Mouse (Mus musculus): ENCODE measurements around the gene Tmod1. TPM values are rescaled to one million over a fixed set of nuclear protein-coding genes. Genes with fewer than 3 reads are reported as not detected.

Tmod1 gene
- polyA plus RNA-seq, 1 experiment from 2014 or later, result 11.6 TPM

DNA sequence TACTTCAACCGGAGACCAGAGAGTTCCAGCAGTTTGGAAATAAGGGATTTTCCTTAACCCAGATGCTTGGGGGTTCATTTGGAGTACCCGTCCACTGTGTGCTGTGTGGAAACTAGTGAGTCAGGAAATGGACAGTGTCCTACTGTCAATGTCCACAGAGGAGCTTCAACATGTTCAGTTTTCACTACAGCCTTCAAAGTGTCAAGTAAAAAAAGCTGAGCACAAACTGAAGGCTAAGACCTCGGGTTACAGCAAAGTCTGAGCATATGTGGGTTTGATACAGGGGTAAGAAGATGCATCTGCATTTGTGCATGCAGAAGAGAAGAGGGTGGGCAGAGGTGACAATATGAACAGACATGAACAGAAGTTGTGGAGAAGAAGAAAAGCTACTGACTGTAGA is 82.0 kb downstream of the Tmod1 start:
- no peak for ATAC-seq (ENCODE audit: insufficient number of reproducible peaks, low FRiP score, low TSS enrichment, low read depth)
- Histone ChIP-seq H3K9me3 (no peaks in the 10 kb centered on the region), H3K4me2 (no peak overlapping the region), H3K27me3 (no peaks in the 10 kb centered on the region), H3K9ac (no peak overlapping the region), H3K4me1 (0 out of 2 replicates have a peak, but pooled peaks cover 2% of the 10 kb centered on the region), H3K27ac (no peak overlapping the region), H3K4me3 (no peak overlapping the region), H3K36me3 (peaks cover 93% of the 10 kb centered on the region)
- WGBS, result 79% methylated on average over 3 of the region's 3 CpGs

DNA sequence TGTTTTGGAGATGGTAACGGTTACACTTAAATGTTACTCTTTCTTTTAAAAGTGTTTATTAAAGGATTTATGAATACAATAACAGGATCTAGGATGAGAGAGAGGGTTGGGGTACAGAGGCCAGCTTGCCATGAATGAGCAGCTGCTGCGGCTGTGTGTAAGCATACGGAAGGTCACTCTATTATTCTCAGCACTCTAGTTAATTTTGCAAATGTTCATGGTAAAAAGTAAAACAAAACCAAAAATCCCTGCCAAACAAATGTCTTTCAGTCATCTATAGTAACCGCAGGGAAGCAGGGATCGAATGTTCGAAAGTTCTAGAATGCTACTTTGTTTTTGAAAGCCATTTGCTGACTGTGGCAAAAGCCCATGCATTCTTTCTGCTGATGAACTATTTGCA is 84.6 kb downstream of the Tmod1 start:
- H3K27ac ChIP-seq, result no peak overlapping the region
- no peaks in the 10 kb centered on the region for H3K27me3 ChIP-seq
- no peak overlapping the region for H3K4me2 ChIP-seq
- 0 out of 2 replicates have a peak, but pooled peaks cover 2% of the 10 kb centered on the region for H3K4me1 ChIP-seq
- no peak overlapping the region for H3K9ac ChIP-seq
- H3K9me3 ChIP-seq, result no peaks in the 10 kb centered on the region
- no peak for ATAC-seq (ENCODE audit: insufficient number of reproducible peaks, low FRiP score, low TSS enrichment, low read depth)
- 93% methylated on average over 6 of the region's 6 CpGs for WGBS
- no peak overlapping the region for H3K4me3 ChIP-seq
- peaks cover 85% of the 10 kb centered on the region for H3K36me3 ChIP-seq

DNA sequence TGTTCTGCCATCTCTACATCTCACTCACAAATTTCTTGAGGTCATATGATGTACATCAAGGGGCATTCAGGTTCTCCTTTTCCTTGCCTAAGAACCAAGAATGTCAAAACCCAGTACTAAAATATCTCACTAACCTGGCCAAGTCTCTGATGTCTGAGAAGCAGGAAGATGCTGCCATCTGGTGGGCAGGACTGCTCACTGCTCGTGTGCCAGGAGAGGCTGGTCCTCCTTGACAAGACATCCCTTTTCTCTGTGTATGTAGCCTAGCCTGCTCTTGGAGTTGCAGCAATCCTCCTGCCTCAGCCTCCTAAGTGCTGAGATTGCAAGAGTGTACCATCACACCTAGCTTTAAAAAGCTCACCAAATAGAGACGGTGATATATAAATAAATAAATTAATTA is 87.8 kb downstream of the Tmod1 start:
- peaks cover 80% of the 10 kb centered on the region for H3K36me3 ChIP-seq
- no peak overlapping the region for H3K27ac ChIP-seq
- no peaks in the 10 kb centered on the region for H3K4me1 ChIP-seq
- H3K9me3 ChIP-seq, result no peaks in the 10 kb centered on the region
- H3K4me2 ChIP-seq, result no peak overlapping the region
- WGBS, result 45% methylated on average over 2 of the region's 2 CpGs
- H3K27me3 ChIP-seq, result no peaks in the 10 kb centered on the region
- no peak overlapping the region for H3K9ac ChIP-seq
- no peak for ATAC-seq (ENCODE audit: insufficient number of reproducible peaks, low FRiP score, low TSS enrichment, low read depth)
- no peak overlapping the region for H3K4me3 ChIP-seq

DNA sequence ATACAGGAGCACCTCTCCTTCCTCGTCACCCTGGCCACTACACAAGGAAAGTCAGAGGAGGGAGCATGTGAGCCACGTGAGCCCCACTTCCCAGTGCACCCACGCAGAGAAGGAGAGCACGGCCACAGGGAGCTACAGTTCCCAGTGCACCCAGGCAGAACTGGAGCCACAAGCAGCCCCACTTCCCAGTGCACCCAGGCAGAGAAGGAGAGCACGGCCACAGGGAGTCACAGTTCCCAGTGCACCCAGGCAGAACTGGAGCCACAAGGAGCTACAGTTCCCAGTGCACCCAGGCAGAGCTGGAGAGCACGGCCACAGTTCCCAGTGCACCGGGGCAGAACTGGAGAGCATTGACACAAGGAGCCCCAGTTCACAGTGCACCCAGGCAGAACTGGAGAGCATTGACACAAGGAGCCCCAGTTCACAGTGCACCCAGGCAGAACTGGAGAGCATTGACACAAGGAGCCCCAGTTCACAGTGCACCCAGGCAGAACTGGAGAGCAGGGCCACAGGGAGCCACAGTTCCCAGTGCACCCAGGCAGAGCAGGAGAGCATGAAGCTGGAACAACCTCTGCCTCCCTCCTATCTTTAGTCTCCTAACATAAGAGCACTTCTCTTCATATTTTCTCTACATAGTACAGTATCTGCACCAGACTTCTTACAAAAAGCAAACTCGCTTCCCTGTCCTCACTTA is 90.7 kb downstream of the Tmod1 start:
- Histone ChIP-seq H3K27ac (no peak overlapping the region), H3K36me3 (peaks cover 75% of the 10 kb centered on the region), H3K4me3 (no peak overlapping the region), H3K27me3 (no peaks in the 10 kb centered on the region), H3K9me3 (no peaks in the 10 kb centered on the region), H3K9ac (no peak overlapping the region), H3K4me1 (no peaks in the 10 kb centered on the region), H3K4me2 (no peak overlapping the region)
- no peak for ATAC-seq (ENCODE audit: insufficient number of reproducible peaks, low FRiP score, low TSS enrichment, low read depth)
- 91% methylated on average over 8 of the region's 8 CpGs for WGBS

DNA sequence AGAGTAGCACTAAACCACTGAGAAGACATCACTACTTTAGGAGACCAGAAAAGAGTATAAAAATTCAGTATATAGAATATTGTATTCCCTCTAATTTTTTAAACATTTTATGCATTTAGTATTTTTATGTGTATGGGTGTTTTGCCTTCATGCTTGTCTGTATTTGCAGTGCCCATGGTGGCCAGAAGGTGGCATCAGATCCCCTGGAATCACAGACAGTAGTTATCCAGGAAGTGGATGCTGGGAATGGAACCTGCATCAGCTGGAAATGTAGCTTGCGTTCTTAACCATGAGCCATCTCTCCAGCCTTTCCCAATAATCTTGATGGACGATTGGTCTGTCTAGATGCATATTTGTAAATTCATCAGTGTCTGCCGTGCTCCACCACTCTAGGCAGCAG is 91.5 kb downstream of the Tmod1 start:
- Histone ChIP-seq H3K4me2 (no peak overlapping the region), H3K4me1 (no peaks in the 10 kb centered on the region), H3K4me3 (no peak overlapping the region), H3K27ac (no peak overlapping the region), H3K36me3 (peaks cover 71% of the 10 kb centered on the region), H3K9me3 (no peaks in the 10 kb centered on the region), H3K27me3 (no peaks in the 10 kb centered on the region), H3K9ac (no peak overlapping the region)
- WGBS, result 82% methylated on average over 3 of the region's 3 CpGs
- ATAC-seq (ENCODE audit: insufficient number of reproducible peaks, low FRiP score, low TSS enrichment, low read depth), result no peak

DNA sequence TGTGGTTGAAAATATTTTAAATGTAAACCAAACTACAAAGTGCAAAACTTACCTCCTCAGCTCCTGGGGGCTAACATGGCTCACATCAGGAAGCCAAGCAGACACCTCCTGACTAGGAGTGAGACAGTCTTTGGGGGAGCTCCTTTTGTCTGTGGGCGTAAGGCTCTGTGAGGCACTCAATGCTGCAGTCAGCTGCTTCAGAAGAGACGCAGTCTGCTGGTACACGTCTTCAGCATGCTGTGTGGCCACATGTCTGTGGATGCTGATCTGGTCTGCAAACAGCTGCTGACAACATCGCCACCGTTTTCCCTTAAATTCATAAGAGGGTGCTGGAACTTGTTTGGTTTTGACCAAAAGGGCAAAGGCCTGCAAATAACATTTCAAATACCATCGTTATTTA is 93.1 kb downstream of the Tmod1 start:
- Histone ChIP-seq H3K9me3 (no peaks in the 10 kb centered on the region), H3K4me3 (no peak overlapping the region), H3K27ac (no peak overlapping the region), H3K27me3 (no peaks in the 10 kb centered on the region), H3K36me3 (peaks cover 59% of the 10 kb centered on the region), H3K4me1 (peaks cover 3% of the 10 kb centered on the region; the same call in 1 of the 2 replicates), H3K9ac (no peak overlapping the region), H3K4me2 (no peak overlapping the region)
- 78% methylated on average over 6 of the region's 6 CpGs for WGBS
- ATAC-seq (ENCODE audit: insufficient number of reproducible peaks, low FRiP score, low TSS enrichment, low read depth), result no peak

DNA sequence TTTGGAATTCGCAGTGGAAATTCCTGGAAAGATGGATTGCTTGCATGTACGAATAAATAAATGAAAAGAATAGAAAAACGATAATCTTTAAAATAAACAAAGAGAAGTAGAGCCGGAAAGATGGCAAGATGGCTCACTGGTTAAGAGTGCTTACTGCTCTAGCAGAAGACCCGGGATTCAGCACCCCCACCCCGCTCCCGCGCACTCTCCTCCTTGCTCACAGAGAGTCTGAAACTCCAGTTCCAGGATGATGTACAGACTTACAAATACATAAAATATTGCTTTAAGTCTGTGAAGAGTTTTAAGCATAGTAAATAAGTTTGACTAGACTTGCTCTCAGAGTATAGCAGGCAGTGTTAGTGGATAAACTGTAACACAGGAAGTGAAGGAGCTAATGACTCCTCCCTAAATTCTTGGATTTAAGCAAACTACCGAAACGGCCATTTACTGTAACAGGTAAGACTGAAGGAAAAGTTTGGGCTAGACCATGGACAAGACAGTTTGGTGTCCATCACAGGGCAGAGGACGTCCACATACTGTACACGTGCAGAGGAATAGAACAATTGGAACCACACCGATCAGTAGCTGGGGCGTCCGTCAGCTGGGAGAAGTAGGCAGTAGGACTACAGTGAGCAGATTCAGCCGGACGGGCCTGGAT is 99.0 kb downstream of the Tmod1 start:
- H3K9ac ChIP-seq, result peak overlapping the region; percentile 91
- H3K4me1 ChIP-seq, result peaks cover 23% of the 10 kb centered on the region
- H3K9me3 ChIP-seq, result no peaks in the 10 kb centered on the region
- H3K36me3 ChIP-seq, result peaks cover 16% of the 10 kb centered on the region
- peak; percentile 59 for ATAC-seq (ENCODE audit: insufficient number of reproducible peaks, low FRiP score, low TSS enrichment, low read depth)
- peak overlapping the region; percentile 95 for H3K4me3 ChIP-seq
- WGBS, result 6% methylated on average over 17 of the region's 17 CpGs
- H3K4me2 ChIP-seq, result peak overlapping the region; percentile 69
- H3K27ac ChIP-seq, result peak overlapping the region; percentile 98
- H3K27me3 ChIP-seq, result no peaks in the 10 kb centered on the region

DNA sequence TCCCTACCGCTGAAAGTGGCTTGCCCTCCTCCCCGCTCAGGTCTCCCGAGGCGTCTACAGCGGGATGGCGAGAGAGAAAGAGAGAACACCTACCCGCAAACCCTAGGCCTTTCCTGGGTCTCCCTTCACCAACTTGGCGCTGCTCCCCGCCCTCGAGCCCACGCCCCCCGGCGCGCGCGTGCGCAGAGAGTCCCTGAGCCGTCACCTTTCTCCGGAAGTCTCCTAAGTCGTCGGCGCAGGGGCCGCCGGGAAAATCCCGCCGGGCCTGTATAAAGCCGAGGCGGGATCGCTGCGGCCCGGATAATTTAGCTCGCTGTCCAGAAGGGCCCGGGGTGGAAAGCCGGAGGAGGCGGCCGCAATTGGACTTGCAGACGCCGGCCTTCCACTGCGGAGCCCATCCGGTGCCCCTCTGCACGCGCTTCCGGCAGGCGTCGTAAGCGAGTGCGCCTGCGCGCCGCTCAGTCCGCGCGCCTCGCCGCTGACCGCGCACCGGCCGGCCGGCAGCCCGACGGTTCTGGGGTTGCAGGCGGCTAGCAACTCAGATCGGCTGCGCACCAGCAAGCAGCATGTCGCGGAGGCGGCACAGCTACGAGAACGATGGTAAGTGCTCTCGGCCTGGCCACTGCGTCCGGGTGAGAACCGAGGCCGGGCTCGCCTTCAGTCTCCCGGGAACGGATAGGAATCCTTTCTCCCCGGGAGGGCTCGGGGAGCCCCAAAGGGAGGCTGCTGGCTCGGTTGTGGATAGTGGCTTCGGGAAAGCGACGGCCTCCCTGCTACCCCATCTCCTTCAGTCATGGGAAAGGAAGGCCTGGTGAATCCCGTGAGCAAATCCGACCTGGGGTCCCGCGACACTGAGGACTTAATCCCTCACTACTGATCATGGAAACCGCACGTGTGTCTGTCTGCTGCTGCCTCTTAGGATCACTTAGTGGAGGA is 99.8 kb downstream of the Tmod1 start, which contains the start of the genes Ncbp1 and Tstd2:
Gene Ncbp1, plus strand, starts transcription at position 327 of the 936 bp plus-strand sequence.
Gene Tstd2, minus strand, starts transcription at position 408 of the 936 bp plus-strand sequence.
- H3K27ac ChIP-seq, result peak within 1 kb of the TSS; percentile 98
- under 1% methylated on average over 84 of the region's 90 CpGs for WGBS
- H3K9me3 ChIP-seq, result no peaks in the 10 kb centered on the region
- H3K9ac ChIP-seq, result peak within 1 kb of the TSS; percentile 91
- H3K36me3 ChIP-seq, result peaks cover 8% of the 10 kb centered on the region
- H3K4me2 ChIP-seq, result peak within 1 kb of the TSS; percentile 69
- H3K4me1 ChIP-seq, result peaks cover 23% of the 10 kb centered on the region
- H3K27me3 ChIP-seq, result no peaks in the 10 kb centered on the region
- peak; percentile 78 for ATAC-seq (ENCODE audit: insufficient number of reproducible peaks, low FRiP score, low TSS enrichment, low read depth)
- peak within 1 kb of the TSS; percentile 95 for H3K4me3 ChIP-seq

DNA sequence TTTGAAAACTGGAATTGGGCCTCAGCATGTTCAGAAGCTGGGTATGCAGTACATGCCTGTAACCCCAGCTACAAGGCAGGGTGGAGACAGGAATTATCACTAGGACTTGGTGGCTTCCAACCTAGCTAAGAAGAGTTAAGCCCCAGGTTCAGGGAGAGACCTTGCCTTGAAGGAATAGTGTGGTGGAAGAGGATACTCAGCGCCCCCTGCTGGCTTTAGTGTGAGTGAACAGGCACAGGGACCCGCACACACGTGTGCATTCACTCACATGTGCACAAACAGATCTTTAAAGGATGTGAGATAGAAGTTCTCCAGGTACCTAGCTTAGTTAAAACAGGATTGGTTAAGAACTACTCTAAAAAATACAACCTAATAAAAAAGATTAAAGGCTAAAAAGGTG is 105.6 kb downstream of the Tmod1 start:
- Histone ChIP-seq H3K9me3 (no peaks in the 10 kb centered on the region), H3K9ac (no peak overlapping the region), H3K4me1 (peaks cover 13% of the 10 kb centered on the region), H3K27ac (no peak overlapping the region), H3K36me3 (peaks cover 17% of the 10 kb centered on the region), H3K4me2 (no peak overlapping the region), H3K27me3 (no peaks in the 10 kb centered on the region), H3K4me3 (no peak overlapping the region)
- WGBS, result 71% methylated on average over 3 of the region's 3 CpGs
- ATAC-seq (ENCODE audit: insufficient number of reproducible peaks, low FRiP score, low TSS enrichment, low read depth), result no peak

DNA sequence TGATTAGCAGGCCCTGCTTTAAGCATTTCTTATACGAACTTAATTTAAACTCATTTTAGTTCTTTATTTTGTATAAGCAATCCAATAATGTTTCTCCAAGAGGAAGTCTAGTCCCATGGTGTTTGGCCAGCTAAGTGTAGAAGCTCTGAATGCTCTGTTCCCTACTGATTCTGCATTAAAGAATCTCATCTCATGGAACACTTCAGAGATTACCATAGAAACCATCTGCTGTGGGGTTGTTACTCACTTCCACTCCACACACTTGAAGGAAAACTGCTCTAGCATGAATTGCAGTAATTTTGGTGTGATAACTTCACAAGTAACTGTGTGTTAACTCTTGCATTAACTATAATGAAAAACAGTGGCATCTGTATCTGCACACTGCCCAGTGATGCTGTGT is 108.1 kb downstream of the Tmod1 start:
- no peak overlapping the region for H3K9ac ChIP-seq
- ATAC-seq (ENCODE audit: insufficient number of reproducible peaks, low FRiP score, low TSS enrichment, low read depth), result no peak
- peaks cover 33% of the 10 kb centered on the region for H3K36me3 ChIP-seq
- no peaks in the 10 kb centered on the region for H3K9me3 ChIP-seq
- no peaks in the 10 kb centered on the region for H3K4me1 ChIP-seq
- H3K4me2 ChIP-seq, result no peak overlapping the region
- 100% methylated on average over 1 of the region's 1 CpGs for WGBS
- H3K4me3 ChIP-seq, result no peak overlapping the region
- H3K27ac ChIP-seq, result no peak overlapping the region
- no peaks in the 10 kb centered on the region for H3K27me3 ChIP-seq

DNA sequence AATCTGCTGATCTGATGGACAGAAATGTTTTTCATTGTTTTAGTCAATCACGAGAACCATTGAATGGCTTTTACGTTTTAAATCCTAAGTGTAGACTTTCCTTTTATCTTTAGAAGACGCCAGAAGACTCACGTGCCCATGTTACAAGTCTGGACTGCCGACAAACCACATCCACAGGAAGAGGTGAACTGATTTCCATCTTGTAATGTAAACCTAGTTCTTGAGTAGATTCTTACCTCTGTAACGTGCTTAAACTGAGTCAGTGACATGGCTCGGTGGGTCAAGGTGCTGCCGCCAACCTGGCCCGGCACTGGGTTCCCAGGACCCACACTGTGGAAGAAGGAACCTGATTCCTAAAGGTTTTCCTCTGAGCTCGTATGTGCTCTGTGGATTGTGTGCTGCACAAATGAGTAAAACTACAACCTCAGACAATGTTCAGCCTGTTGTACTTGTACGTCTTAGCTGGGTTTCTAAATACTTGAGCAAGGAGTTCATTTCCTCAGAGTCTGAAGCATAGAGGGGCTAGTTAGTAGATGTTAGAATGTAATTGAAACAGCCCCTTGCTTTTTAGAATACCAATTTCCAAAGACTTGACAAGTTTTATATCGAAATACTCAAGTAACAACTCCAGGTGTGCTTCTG is 113.3 kb downstream of the Tmod1 start:
- Histone ChIP-seq H3K9me3 (no peaks in the 10 kb centered on the region), H3K36me3 (peaks cover 71% of the 10 kb centered on the region), H3K27ac (no peak overlapping the region), H3K4me3 (no peak overlapping the region), H3K4me1 (no peaks in the 10 kb centered on the region), H3K27me3 (no peaks in the 10 kb centered on the region), H3K4me2 (no peak overlapping the region), H3K9ac (no peak overlapping the region)
- ATAC-seq (ENCODE audit: insufficient number of reproducible peaks, low FRiP score, low TSS enrichment, low read depth), result no peak
- 94% methylated on average over 12 of the region's 12 CpGs for WGBS

Data from limb, embryonic 15.5 days (tissue).